Mouse (Mus musculus) stomach, embryonic 14.5 days (tissue): ENCODE measurements at regions not wholly inside any gene's neighbourhood (a gene's known extent, or its start where the extent isn't known, plus 50 kb on each side); places are given as distances from the start of the nearest gene placed in this dataset.
A peak's percentile ranks its signal among the peaks of the same experiment; 100 is the strongest.

Source experiments
- ATAC-seq: fragments of 200-750 bp; cut with Nextera tagmentation; 2 replicates; pipeline ENCODE4 v1.8.0; 2017; ENCODE audit warnings: low read depth, moderate TSS enrichment; ENCODE audit not compliant: insufficient number of reproducible peaks, insufficient read depth, low FRiP score
- H3K27ac ChIP-seq: fragments of 300-500 bp; sonication (generic); 2 replicates; pipeline ENCODE4 v1.5.1; 2014; ENCODE audit warnings: mild to moderate bottlenecking, low read length, moderate library complexity, mixed read lengths
- H3K27me3 ChIP-seq: fragments of 300-500 bp; sonication (generic); 2 replicates; pipeline ENCODE4 v1.6.1; 2014; ENCODE audit warnings: low read length, control low read depth, mixed read lengths; ENCODE audit not compliant: control insufficient read depth, insufficient read depth
- H3K36me3 ChIP-seq: fragments of 300-500 bp; sonication (generic); 2 replicates; pipeline ENCODE4 v1.6.1; 2014; ENCODE audit warnings: mild to moderate bottlenecking, control low read depth, low read length, moderate library complexity, mixed read lengths; ENCODE audit not compliant: control insufficient read depth, insufficient read depth
- H3K4me1 ChIP-seq: fragments of 300-500 bp; sonication (generic); 2 replicates; pipeline ENCODE4 v1.6.1; 2014; ENCODE audit warnings: low read length, control low read depth, mixed read lengths; ENCODE audit not compliant: control insufficient read depth, insufficient read depth
- H3K4me2 ChIP-seq: fragments of 300-500 bp; sonication (generic); replicated peaks from 2 replicates; pipeline ENCODE4 v1.6.1; 2014; ENCODE audit warnings: low read depth, low read length, control low read depth
- H3K4me3 ChIP-seq: fragments of 300-500 bp; sonication (generic); 2 replicates; pipeline ENCODE4 v1.5.1; 2014; ENCODE audit warnings: low read depth, low read length, control low read depth
- H3K9ac ChIP-seq: fragments of 300-500 bp; sonication (generic); replicated peaks from 2 replicates; pipeline ENCODE4 v1.6.1; 2014; ENCODE audit warnings: low read depth, mild to moderate bottlenecking, control low read depth, low read length, moderate library complexity, mixed read lengths
- H3K9me3 ChIP-seq: fragments of 300-500 bp; sonication (generic); 2 replicates; pipeline ENCODE4 v1.6.1; 2016; ENCODE audit warnings: low read depth, low read length, control low read depth; ENCODE audit not compliant: control insufficient read depth
- WGBS: fragments of 180-500 bp; shearing (Covaris S2); extraction: QIAGEN DNeasy Blood & Tissue Kit; methylation state at CpG from one replicate; pipeline ENCODE4 v1.1.7; 2014; 5-methylcytosine and 5-hydroxymethylcytosine counted together

- WGBS: 82% methylated on average over 6 of the region's 6 CpGs
- no peaks in the 10 kb centered on the region for H3K27me3 ChIP-seq
- H3K4me2 ChIP-seq: no peak overlapping the region
- no peak overlapping the region for H3K9ac ChIP-seq
- no peak for ATAC-seq
- no peaks in the 10 kb centered on the region for H3K9me3 ChIP-seq
- H3K4me3 ChIP-seq: no peak overlapping the region
- H3K27ac ChIP-seq: no peak overlapping the region
- H3K4me1 ChIP-seq: peaks cover 14% of the 10 kb centered on the region
- no peaks in the 10 kb centered on the region for H3K36me3 ChIP-seq
Measured at GRCm38 (mm10) chr2:30727948-30728347, 75.5 kb downstream of the 1700001O22Rik start.

- Histone ChIP-seq H3K4me2 (peak overlapping the region; percentile 48), H3K4me1 (peaks cover 34% of the 10 kb centered on the region), H3K27me3 (no peaks in the 10 kb centered on the region), H3K9ac (peak overlapping the region; percentile 38; the same call in 1 of the 2 replicates), H3K36me3 (no peaks in the 10 kb centered on the region), H3K4me3 (peak overlapping the region; percentile 10; the same call in 1 of the 2 replicates), H3K27ac (peak overlapping the region; percentile 55), H3K9me3 (no peaks in the 10 kb centered on the region)
- no peak; the same call in 1 of the 2 replicates for ATAC-seq
- 13% methylated on average over 38 of the region's 38 CpGs for WGBS
Measured at GRCm38 (mm10) chr2:30725601-30726489, 77.6 kb downstream of the 1700001O22Rik start.

DNA sequence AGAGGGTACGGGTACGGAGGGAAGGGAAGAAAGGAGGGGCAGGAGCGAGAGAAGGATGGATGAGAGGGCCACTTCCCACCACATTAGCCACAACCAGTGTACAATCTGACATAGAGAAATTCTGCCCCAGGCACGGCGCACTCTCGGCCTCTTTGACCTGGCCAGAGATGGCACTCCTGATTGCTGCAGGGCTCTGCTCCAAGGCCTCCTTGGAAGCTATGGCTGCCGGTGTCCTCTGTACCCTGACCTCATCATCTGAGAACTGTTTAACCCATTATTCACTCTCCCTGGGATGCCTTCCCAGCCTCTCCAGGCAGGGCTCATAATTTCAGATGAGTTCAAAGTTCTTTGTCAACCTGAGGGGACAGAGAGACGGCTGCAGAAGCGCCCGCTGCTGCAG, 78.3 kb downstream of the 1700001O22Rik start:
- peak overlapping the region; percentile 55 for H3K27ac ChIP-seq
- no peaks in the 10 kb centered on the region for H3K36me3 ChIP-seq
- peak overlapping the region; percentile 10; the same call in 1 of the 2 replicates for H3K4me3 ChIP-seq
- no peak for ATAC-seq
- no peaks in the 10 kb centered on the region for H3K27me3 ChIP-seq
- H3K9ac ChIP-seq: peak overlapping the region; percentile 38; the same call in 1 of the 2 replicates
- H3K4me2 ChIP-seq: peak overlapping the region; percentile 48
- WGBS: 40% methylated on average over 10 of the region's 10 CpGs
- peaks cover 40% of the 10 kb centered on the region for H3K4me1 ChIP-seq
- no peaks in the 10 kb centered on the region for H3K9me3 ChIP-seq

- no peak overlapping the region for H3K4me3 ChIP-seq
- no peak for ATAC-seq
- no peaks in the 10 kb centered on the region for H3K9me3 ChIP-seq
- H3K27me3 ChIP-seq: no peaks in the 10 kb centered on the region
- H3K9ac ChIP-seq: no peak overlapping the region
- no peak overlapping the region for H3K4me2 ChIP-seq
- 0 out of 2 replicates have a peak overlapping the region, but pooled peaks have one; percentile 55 for H3K27ac ChIP-seq
- H3K36me3 ChIP-seq: no peaks in the 10 kb centered on the region
- H3K4me1 ChIP-seq: peaks cover 47% of the 10 kb centered on the region
Measured at GRCm38 (mm10) chr2:30724521-30724920, 78.9 kb downstream of the 1700001O22Rik start.

DNA sequence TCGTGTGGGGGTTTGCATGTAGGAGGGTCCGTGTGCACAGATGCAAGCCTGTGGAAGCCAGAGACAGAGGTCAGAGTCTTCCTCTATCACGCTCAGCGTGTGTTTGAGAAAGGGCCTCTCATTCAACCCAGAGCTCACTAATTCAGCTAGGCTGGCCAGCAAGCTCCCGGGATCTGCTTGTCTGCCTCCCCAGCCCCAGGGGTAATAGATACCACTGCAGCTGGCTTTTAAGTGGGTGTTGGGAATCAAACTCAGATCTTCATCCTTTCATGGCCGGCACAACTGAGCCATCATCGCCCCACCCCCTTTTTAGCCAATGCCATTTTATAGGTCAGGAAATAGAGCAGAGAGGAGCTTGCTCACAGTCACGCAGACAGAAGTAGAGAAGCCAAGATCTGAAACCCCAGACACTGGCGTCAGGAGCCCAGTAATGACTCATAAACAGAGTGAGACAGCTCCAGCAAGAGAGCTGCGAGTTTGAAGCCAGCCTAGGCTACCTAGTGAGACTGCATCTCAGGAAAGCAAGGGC, 80.3 kb downstream of the 1700001O22Rik start:
- no peak for ATAC-seq
- H3K27ac ChIP-seq: peak overlapping the region; percentile 96
- H3K27me3 ChIP-seq: no peaks in the 10 kb centered on the region
- WGBS: 27% methylated on average over 10 of the region's 10 CpGs
- no peaks in the 10 kb centered on the region for H3K9me3 ChIP-seq
- H3K4me1 ChIP-seq: peaks cover 56% of the 10 kb centered on the region
- no peak overlapping the region for H3K4me2 ChIP-seq
- H3K4me3 ChIP-seq: no peak overlapping the region
- H3K36me3 ChIP-seq: no peaks in the 10 kb centered on the region
- no peak overlapping the region for H3K9ac ChIP-seq

DNA sequence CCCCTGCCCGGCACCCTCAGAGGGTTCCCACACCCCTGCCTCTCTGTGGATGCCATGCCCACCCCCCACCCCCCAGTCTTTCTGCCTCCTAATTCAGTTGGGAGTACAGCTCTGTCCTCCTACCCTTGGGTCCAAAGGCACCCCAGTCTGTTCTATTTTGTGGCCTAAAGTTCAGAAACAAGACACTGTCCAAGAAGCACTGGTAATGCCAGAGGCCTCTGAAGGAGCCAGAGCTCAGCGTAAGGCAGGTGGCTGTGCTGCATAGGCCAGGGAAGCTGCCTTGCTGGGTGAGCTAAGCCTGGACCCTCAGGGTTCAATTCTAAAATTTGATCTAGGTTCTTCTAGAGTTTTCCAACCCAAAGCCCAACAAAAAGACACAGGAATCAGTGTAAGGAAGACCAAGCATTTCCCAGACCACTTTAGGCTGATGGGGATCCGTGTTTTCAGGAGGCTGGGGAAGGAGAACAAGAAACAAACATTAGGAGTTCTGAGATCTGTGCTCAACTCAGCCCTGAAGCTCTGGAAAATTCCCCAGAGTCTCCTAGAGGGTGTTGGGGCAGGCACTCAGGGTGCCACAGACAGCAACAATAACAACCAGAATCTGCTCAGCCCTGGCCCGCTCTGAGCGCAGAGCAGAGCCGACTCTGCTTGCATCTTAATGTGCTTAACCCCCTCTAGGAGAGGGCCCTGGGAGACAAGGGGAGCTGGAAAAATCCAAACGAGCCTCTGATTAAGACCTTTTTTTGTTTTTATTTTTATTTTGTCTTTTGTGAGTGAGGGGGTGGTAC, 81.0 kb downstream of the 1700001O22Rik start:
- no peak overlapping the region for H3K4me2 ChIP-seq
- H3K9ac ChIP-seq: peak overlapping the region; percentile 26; the same call in 1 of the 2 replicates
- peaks cover 62% of the 10 kb centered on the region for H3K4me1 ChIP-seq

DNA sequence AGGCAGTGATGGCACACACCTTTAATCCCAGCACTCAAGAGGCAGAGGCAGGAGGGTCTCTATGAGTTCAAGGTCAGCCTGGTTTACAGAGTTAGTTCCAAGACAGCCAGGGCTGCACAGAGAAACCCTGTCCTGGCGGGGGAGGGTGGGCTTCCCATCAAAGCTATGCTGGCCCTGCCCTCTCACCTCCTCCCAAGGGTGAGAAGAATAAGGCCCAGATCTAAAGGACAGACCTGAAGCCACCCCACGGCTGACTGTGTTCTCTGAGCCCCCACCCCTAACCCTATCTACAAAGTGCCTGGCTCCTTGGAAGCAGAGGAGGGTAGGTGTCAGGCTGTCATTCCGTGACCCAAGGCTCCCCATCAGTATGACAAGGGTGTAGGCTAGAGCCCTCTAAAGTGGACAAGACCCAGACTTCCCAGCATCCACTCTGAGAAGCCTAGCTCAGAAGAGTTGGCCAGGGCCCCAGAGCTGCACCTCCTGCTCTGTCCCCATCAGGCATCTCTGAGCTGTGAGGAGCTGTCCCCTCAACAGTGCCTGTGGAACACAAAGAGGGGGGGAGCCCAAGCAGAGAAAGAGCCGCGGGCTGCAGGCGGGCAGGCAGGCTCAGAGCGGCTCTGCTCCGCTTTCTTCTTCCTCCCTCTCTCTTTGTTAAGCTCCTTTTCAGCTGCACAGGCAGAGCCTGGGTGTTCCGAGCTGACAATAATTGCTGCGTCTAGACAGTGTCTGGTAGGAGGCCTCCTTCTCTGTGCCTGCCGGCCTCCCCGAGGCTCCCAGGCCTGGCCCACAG, 81.8 kb downstream of the 1700001O22Rik start:
- H3K27ac ChIP-seq: peak overlapping the region; percentile 96
- H3K9me3 ChIP-seq: no peaks in the 10 kb centered on the region
- no peak for ATAC-seq
- H3K36me3 ChIP-seq: no peaks in the 10 kb centered on the region
- H3K4me3 ChIP-seq: no peak overlapping the region
- H3K4me1 ChIP-seq: peaks cover 70% of the 10 kb centered on the region
- H3K9ac ChIP-seq: peak overlapping the region; percentile 26; the same call in 1 of the 2 replicates
- no peak overlapping the region for H3K4me2 ChIP-seq
- H3K27me3 ChIP-seq: no peaks in the 10 kb centered on the region
- 17% methylated on average over 12 of the region's 12 CpGs for WGBS

More for the DNA sequence above, 81.0 kb downstream of the 1700001O22Rik start:
- no peaks in the 10 kb centered on the region for H3K9me3 ChIP-seq
- no peak overlapping the region for H3K4me3 ChIP-seq
- no peaks in the 10 kb centered on the region for H3K36me3 ChIP-seq
- H3K27me3 ChIP-seq: no peaks in the 10 kb centered on the region
- WGBS: 31% methylated on average over 7 of the region's 7 CpGs
- H3K27ac ChIP-seq: peak overlapping the region; percentile 96
- ATAC-seq: no peak
